Mouse (Mus musculus): ENCODE results near the gene Wsb1.

Wsb1 gene

DNA sequence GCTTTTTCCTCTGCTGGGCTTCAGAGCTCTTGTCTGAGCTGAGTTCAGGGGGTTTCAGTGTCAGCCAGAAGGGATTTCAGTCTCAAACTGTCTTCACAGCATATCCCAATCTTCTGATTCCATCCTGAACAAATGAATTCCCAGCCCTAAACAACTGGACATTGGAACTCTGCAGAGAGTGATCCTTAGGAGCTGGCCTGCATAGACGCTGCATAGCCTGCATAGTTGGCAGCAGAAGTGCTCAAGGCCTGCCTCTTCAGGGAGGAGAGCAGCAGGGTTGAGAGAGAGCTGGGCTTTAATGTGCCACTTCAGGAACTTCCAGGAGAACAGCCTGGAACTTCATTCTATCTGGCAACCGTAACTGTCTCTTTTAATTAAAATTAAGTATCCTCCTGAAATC lies 38.9 kb downstream of the Wsb1 start:
- no peak for DNase-seq (ENCODE audit: low spot score)

DNA sequence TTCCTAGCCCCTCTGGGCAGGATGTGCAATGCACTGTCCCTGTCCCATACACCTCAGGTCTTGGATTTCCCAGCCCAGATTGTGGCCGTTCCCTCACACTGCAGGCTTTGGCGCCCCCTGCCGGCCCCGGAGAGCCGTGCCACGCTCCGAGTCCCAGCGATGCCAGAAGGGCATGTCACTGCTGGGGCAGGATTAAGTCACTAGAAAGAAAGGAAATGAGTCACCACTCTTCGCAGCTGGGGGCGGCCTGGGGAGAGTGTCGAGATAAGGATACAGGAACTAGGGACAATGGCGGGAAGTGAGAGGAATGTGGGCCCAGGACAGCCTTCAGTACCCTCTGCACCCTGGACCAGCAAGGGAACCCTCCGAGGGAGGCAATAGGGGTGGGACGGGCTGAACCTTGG lies 40.5 kb downstream of the Wsb1 start:
- peak; percentile 82 for DNase-seq (ENCODE audit: low spot score)

DNA sequence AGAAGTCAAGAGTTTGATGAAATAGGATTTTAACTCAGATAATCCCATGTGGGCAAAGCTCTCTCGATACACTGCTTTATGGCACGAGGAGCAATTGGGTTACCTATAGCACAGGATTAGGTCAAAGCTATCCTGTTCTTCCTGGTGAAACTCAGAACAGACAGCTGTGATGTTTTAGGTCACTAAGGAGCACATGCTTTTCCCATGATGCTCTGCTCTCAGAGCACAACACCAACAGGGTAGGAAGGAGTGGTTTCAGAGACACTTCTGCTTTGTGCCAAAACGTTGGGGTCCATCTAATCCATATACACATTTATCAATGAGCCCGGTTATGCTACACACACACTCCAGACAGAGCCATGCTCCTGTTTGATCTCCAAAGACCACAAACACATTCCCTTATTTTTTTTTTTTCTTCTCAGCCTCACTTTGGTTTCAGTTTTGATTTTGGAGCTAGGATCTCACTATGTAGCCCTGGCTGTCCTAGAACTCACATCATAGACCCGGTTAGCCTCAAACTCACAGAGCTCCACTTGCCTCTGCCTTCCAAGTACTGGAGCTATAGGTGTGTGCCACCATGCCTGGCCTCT lies 44.5 kb downstream of the Wsb1 start:
- no peak for DNase-seq (ENCODE audit: low spot score)

DNA sequence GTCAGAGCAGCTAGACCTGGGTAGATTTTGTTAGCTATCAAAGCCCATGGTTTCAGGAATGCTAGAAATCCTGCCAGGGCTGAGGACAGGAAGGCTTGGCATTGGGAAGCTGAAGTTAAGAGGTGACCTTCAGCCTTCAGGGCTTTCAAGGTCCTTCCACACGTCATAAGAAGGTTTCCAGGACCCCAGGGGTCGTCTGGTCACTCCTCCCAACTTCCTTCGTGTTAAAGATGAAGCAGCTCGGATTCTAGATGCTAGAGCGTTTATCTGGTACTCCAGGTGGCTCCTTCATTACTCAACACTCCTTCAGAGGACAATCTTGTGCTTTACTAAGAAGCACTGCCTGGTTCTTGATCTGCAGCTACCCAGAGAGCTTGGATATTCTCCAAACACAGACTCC lies 45.4 kb downstream of the Wsb1 start:
- DNase-seq (ENCODE audit: low spot score), result no peak

DNA sequence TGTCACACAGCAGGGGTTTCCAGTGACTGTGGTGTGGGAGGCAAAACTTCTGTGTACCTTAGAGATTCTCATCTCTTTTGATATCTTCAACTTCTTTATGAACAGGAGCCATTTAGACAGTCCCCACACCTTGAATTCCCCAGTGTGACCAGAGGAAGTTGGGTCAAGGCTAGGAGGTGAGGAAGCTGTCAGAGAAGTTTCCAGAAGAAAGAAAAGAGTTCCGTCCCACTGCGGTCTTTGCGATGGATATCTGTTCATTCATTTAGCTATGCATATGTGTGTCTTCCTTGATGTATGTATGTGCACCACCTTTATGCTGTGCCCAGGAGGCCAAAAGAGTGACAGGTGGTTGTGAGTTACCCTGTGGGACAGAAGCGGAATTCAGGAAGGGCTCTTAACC lies 46.0 kb downstream of the Wsb1 start:
- no peak for DNase-seq (ENCODE audit: low spot score)

DNA sequence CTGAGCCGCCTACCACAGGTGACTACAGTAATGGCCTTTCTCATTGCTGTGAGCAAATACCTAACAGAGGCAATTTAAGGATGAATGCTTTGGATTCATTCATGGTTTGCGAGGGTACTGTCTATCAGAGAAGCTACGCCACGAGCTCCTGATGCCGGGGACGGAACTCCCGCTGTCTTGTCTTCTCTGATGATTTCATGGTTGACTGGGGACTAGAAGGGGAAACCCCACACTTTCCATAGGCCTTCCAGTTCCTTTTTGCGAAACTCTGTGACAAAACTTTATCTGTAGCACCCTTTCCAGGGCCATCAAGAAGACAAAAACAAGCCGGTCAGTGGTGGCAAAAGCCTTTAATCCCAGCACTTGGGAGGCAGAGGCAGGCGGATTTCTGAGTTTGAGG lies 46.8 kb downstream of the Wsb1 start:
- no peak for DNase-seq (ENCODE audit: low spot score)

DNA sequence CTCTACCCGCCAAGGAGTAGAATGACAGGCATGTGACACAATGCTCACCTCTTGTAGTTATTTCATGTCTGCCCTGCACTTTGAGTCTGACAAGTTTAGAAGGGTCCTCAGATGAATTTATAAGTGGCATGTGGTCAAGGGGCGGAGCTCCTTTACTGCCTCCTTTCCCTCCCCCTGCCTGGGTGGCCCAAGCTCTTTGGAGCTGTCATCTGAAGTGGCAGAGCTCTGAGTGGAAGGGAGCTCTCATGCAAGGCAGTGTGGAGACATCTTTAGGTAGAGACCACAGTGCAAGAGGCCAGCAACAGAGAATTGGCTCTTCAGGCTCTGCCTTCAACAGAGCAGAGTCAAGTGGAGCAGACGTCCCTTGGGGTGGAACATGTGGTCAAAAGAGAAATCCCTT lies 50.0 kb downstream of the Wsb1 start:
- no peak for DNase-seq (ENCODE audit: low spot score)

DNA sequence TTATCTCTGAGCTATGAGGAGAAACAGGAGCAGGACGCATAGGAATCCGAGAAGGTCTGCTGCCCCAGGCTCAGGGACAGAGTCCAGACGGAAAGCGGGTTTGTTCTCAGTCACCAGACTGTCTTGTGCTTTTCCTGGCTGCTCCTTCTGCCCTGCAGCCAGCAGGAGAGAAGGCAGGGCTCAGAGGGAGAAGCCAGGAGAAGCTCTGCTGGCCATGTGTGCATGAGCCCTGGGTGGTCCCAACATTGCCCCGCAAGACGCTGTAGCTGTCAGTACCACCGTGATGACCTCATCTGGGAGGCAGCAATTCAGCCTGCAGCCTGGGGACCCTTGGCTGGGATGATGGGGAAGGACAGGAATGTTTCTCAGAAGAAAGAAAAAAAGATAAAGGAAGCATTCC lies 54.0 kb downstream of the Wsb1 start:
- no peak for DNase-seq (ENCODE audit: low spot score)

DNA sequence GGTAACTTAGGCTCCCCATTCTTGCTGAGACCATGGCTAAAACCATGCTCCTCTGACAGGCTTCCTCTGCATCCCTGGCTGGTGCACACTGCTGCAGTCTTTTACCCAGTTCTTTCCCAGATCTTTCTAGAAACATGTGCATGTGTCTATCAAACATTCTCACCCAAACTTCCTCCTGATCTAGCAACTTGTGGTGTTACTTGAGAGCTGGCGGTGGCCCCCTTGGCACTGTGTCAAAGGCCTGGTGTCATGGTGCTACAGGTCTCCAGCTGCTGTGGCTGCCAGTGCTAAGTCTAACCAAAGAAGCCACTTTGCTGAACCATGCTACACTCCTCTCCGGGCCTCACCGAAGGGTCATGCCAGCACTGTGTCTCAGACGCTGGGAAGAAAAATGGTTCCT lies 55.9 kb downstream of the Wsb1 start:
- no peak for DNase-seq (ENCODE audit: low spot score)

DNA sequence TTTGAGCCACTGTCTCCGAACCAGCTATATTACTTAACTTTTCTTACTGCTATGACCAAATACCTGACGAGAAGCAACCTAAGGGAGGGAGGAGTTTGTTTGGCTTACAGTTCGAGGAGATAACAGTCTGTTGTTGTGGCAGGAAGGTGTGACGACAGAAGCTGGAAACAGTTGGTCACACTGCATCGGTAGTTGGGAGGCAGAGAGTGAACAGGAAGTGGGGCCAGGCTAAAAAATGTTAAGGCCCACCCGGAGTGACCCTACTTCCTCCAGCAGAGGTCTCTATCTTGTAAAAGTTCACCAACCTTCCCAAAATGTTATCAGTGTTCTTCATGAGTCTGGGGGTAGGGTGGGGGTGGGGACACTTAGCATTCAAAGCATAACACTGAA lies 56.6 kb downstream of the Wsb1 start:
- no peak for DNase-seq (ENCODE audit: low spot score)

DNA sequence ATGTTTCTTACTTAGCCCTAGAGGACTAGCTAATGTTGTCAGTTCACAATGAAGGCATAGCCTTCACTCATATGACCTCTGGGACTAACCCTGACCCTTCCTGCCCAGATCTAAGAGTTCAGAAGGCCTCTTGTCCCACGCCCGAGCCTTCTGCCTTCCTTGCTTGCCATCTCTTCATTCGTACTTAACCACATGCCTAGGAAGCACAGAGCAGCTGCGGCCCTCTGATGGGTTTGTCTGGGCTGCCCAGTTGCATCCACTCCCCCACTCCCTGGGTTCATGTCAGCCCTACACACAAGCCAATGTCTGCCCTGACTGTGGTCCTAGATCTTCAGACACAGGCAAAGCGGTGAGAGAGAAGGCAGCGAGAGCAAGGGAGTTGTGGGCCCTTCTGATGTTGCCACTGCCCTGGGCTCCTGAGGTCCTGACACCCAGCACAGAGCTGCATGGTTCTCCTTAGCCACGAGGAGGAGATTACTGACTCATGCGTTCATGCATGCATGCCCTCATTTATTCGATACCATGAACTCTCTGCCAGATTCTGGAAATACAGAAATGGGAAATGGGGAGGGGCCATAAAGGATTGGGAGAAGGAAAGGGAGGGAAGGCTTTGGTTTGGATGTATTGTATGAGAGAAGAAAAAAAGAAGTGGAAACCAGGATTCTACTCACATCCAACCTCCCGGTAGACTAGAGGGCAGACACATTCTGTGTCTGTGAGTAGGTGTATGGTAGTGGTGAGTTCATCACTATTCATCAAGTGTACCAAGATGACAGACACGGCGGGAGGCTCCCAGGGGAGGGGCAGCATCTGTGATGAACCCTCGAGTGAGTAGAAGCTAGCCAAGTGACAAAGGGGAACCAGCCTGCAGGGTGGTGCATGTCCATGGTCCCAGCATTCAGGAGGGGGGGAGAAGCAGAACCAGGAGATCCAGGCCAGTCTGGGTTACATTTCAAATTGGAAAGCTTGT lies 57.3 kb downstream of the Wsb1 start:
- DNase-seq (ENCODE audit: low spot score), result no peak

DNA sequence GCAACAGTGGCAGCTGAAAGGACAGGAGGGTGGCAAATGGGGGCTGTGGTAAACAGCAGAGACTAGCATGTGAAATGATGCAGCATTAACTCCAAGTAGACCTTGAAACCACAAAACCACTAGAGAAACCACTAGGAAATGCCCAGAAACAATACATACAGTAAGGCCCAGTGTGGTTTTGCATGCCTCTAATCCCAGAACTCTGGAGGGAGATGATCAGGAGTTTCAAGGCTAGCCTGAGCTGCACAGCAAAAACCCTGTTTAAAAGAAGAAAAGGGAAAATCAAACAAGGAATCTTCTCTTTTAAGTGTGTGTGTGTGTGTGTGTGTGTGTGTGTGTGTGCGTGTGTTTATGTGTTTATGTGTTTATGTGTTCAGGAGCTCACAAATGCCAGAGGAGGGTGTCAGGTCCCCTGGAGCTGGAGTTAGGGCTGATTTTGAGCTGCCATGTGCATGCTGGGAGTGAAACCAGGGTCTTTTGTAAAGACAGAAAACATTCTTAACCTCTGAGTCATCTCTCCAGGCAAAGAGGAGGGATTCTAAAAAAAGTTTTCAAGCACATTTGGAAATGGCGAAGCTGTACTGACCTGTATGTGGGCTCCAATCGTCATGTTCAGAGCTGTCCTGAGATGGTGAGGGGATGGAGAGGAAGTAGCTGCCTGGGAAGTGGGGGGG lies 58.1 kb downstream of the Wsb1 start:
- no peak for DNase-seq (ENCODE audit: low spot score)

DNA sequence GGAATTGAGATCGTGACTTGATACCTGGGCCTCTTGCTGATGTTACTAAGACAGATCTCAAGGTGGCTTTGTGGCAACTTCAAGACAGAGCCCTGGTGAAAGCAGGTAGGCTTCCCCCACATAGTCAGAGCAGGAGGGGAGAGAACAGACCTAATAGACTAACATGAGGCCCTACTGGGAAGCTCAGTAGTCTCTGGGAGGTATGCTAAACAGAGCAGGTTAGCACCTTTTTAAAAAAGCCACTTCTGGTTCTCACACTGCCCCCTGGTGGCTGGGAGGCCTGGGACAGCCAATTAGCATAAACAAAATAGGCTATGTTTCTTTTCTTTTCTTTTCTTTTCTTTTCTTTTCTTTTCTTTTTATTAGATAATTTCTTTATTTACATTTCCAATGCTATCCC lies 62.3 kb downstream of the Wsb1 start:
- no peak for DNase-seq (ENCODE audit: low spot score)

DNA sequence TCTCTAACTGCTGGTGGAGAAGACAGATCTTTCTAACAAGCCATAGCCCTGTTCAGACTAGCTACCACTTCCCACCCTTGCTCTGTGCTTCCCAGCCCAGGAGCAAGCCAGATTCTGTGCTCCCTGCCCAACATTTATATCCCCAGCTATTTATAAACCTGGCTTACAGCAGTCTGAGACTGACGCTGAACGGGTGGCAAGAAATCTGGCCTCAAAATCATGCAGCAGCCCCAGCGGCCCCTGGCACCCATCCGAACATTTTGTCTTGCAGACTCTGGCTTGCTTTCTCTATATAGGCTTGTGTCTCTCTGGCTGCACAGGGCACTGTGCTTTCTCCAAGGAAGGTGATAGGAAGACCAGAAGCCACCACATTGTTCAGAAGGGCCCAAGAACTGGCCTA lies 63.3 kb downstream of the Wsb1 start:
- no peak for DNase-seq (ENCODE audit: low spot score)

DNA sequence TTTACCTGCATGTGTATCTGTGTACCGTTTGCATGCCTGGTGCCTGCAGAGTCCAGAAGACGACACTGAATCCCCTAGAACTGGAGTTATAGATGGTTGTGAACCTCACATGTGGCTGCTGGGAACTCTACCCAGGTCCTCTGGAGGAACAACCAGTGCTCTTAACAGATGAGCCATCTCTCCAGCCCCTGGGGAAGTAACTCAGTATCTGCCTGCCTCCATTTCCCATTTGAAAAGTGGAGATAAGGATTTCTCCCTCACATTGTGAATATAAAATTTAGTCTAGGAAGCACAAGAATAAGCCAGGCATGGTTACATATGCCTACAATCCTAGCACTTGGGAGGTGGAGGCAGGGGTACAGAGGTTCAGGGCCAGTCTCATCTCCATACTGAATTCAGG lies 64.2 kb downstream of the Wsb1 start:
- DNase-seq (ENCODE audit: low spot score), result no peak

Measured in layer of hippocampus, adult 9-10 months (tissue).